In the genomic region with DNA sequence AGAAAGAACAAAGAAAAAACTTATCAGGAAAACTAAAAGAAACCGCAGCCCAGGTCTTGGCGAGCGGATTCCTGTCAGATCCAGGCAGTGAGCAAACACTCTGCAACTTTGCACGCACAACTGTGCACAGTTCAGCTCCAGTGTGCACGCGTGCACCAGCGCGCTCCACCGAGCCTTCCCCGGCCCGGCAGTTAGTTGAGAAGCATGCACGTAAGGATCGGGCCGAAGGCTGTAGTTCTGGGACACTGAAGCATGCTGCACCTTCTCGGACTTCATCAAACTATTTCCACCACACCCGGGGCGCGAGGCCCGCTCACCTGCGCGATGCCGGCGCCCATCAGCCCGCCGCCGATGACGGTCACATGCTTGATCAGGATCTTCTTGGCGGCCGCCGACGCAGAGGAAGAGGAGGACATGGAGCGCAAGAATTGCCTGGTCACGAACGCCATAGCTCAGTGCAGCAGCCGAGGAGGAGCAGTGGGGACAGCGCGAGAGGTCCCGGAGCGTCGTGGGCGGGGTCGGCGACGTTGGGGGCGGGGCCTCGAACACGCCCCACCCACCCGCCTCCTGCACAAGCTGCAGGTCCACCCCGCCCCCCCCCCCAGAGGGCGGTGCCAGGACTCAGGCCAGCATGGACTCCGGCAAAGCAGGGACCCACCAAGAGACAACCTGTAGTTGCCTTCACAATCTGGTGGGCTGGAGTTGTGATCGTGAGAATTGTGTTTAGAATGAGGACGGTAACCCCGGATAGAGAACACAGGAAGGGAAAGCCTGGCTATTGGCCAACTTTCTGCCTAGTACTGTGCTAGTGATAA, we compare ENCODE assay signal across 8 mouse cellular contexts. TPM values are rescaled to one million over a fixed set of nuclear protein-coding genes. Genes with fewer than 3 reads are reported as not detected.
DNase-seq lines count a peak whose midpoint lies in the region; ATAC-seq and TF ChIP-seq lines count a peak whose summit lies in the region.

TSS of gene Hadh (minus strand) at position 543 of the 815 bp plus-strand sequence.

- no peaks in the 10 kb centered on the region for H3K27me3 ChIP-seq in embryonic facial prominence, embryonic 13.5 days
- H3K27me3 ChIP-seq in heart, adult 2 months (ENCODE audit: control insufficient read depth, insufficient read depth, low read length): no peaks in the 10 kb centered on the region
- no peaks in the 10 kb centered on the region for H3K27me3 ChIP-seq in limb, embryonic 13.5 days
- no peaks in the 10 kb centered on the region for H3K27me3 ChIP-seq in midbrain, embryonic 16.5 days (ENCODE audit: control insufficient read depth, insufficient read depth, low read depth, low read length)

- H3K4me3 ChIP-seq in embryonic facial prominence, embryonic 13.5 days: peak within 1 kb of the TSS; percentile 63
- peak within 1 kb of the TSS; percentile 98 for H3K4me3 ChIP-seq in heart, adult 2 months
- peak within 1 kb of the TSS; percentile 78 for H3K4me3 ChIP-seq in limb, embryonic 13.5 days
- H3K4me3 ChIP-seq in midbrain, embryonic 16.5 days (ENCODE audit: low read depth, low read length): peak within 1 kb of the TSS; percentile 74

- peaks cover 2% of the 10 kb centered on the region; the same call in 1 of the 2 replicates for H3K79me2 ChIP-seq in heart, adult 2 months (replicated peaks; ENCODE audit: control insufficient read depth, insufficient read depth, low read length)

- intact Hi-C loops in heart, adult 2 months (cut with DNase I): loop anchor here (1.0 to 10.0 kb wide), 2 partner anchors 31 to 1547 kb away; no protein-coding TSS in a partner anchor

- peak within 1 kb of the TSS; percentile 70 for H3K4me2 ChIP-seq in embryonic facial prominence, embryonic 13.5 days
- H3K4me2 ChIP-seq in limb, embryonic 13.5 days (replicated peaks): peak within 1 kb of the TSS; percentile 65
- peak within 1 kb of the TSS; percentile 89 for H3K4me2 ChIP-seq in midbrain, embryonic 16.5 days (ENCODE audit: low read length)

- H3K27ac ChIP-seq in embryonic facial prominence, embryonic 13.5 days: peak within 1 kb of the TSS; percentile 80
- H3K27ac ChIP-seq in heart, adult 2 months: peak within 1 kb of the TSS; percentile 90
- H3K27ac ChIP-seq in limb, embryonic 13.5 days: peak within 1 kb of the TSS; percentile 74
- H3K27ac ChIP-seq in midbrain, embryonic 16.5 days (ENCODE audit: low read length): no peak within 1 kb of the TSS

- H3K9me3 ChIP-seq in embryonic facial prominence, embryonic 13.5 days: no peaks in the 10 kb centered on the region
- peaks cover 4% of the 10 kb centered on the region; the same call in 1 of the 2 replicates for H3K9me3 ChIP-seq in limb, embryonic 13.5 days
- no peaks in the 10 kb centered on the region for H3K9me3 ChIP-seq in midbrain, embryonic 16.5 days (replicated peaks; ENCODE audit: control insufficient read depth, low read length, poor library complexity, severe bottlenecking)

- TF ChIP-seq POLR2A in heart, adult 2 months (IDR thresholded peaks at IDR 0.05; ENCODE audit: insufficient read depth, low read depth, low read length): peak; percentile 88

- TF ChIP-seq CTCF in heart, adult 2 months (IDR thresholded peaks at IDR 0.05): no peak

- peaks cover 35% of the 10 kb centered on the region for H3K4me1 ChIP-seq in embryonic facial prominence, embryonic 13.5 days
- H3K4me1 ChIP-seq in heart, adult 2 months (ENCODE audit: control insufficient read depth, insufficient read depth, low read length): peaks cover 6% of the 10 kb centered on the region
- H3K4me1 ChIP-seq in limb, embryonic 13.5 days: peaks cover 40% of the 10 kb centered on the region
- H3K4me1 ChIP-seq in midbrain, embryonic 16.5 days (ENCODE audit: control insufficient read depth, insufficient read depth, low read length): peaks cover 4% of the 10 kb centered on the region; the same call in 1 of the 2 replicates

- peak; percentile 97 for DNase-seq in 3134 (ENCODE audit: extremely low read depth, insufficient read length, low spot score)
- peak; percentile 88 to 93 for DNase-seq in adrenal gland, postnatal 36 days
- DNase-seq in heart, adult 2 months: peak; percentile 90 to 91
- peak; percentile 87 to 90 for DNase-seq in kidney, adult 8-10 months
- DNase-seq in spleen, postnatal 10 days (ENCODE audit: low spot score in 2 of 2): peak; percentile 69 to 86

- WGBS in embryonic facial prominence, embryonic 13.5 days: under 1% methylated on average over 54 of the region's 54 CpGs
- WGBS in heart, adult 2 months: under 1% methylated on average over 54 of the region's 54 CpGs
- WGBS in limb, embryonic 13.5 days: under 1% methylated on average over 53 of the region's 54 CpGs
- WGBS in midbrain, embryonic 16.5 days: under 1% methylated on average over 53 of the region's 54 CpGs

- TF ChIP-seq EP300 in heart, adult 2 months (IDR thresholded peaks at IDR 0.05; ENCODE audit: insufficient read depth, low read depth, low read length): no peak

- ATAC-seq in embryonic facial prominence, embryonic 13.5 days (ENCODE audit: insufficient number of reproducible peaks, insufficient read depth, low FRiP score, low TSS enrichment, low read depth): peak; percentile 78
- ATAC-seq in limb, embryonic 13.5 days (ENCODE audit: low FRiP score, low read depth): peak; percentile 90
- ATAC-seq in midbrain, embryonic 16.5 days: peak; percentile 93

- peak within 1 kb of the TSS; percentile 78 for H3K9ac ChIP-seq in embryonic facial prominence, embryonic 13.5 days
- H3K9ac ChIP-seq in heart, adult 2 months (ENCODE audit: low read depth, low read length): peak within 1 kb of the TSS; percentile 89
- peak within 1 kb of the TSS; percentile 80 for H3K9ac ChIP-seq in limb, embryonic 13.5 days
- H3K9ac ChIP-seq in midbrain, embryonic 16.5 days (ENCODE audit: low read depth, low read length): peak within 1 kb of the TSS; percentile 61

- H3K36me3 ChIP-seq in embryonic facial prominence, embryonic 13.5 days: peaks cover 4% of the 10 kb centered on the region; the same call in 1 of the 2 replicates
- peaks cover 18% of the 10 kb centered on the region for H3K36me3 ChIP-seq in heart, adult 2 months (ENCODE audit: control insufficient read depth, insufficient read depth, low read length)
- H3K36me3 ChIP-seq in limb, embryonic 13.5 days: peaks cover 8% of the 10 kb centered on the region; the same call in 1 of the 2 replicates
- H3K36me3 ChIP-seq in midbrain, embryonic 16.5 days (ENCODE audit: control insufficient read depth, insufficient read depth, low read length): no peaks in the 10 kb centered on the region

RNA-seq across cellular contexts. Expression of gene Hadh, which starts in this region (rescaled TPM):
- total RNA-seq in adrenal gland, postnatal 36 days (2021): 100 to 1,000 TPM; 430 to 487 TPM
- polyA plus RNA-seq in embryonic facial prominence, embryonic 13.5 days (2015; fragmentation: Nextera tagmentation; extraction: Ambion mirVana): 106 and 110 TPM in 2 replicates
- 100 to 1,000 TPM; 648 to 774 TPM for total RNA-seq in heart, adult 2 months (2021)
- polyA plus RNA-seq in heart, adult 2 months (2012; rRNA removed): 619 and 842 TPM in 2 replicates
- polyA plus RNA-seq in limb, embryonic 13.5 days (2015; fragmentation: Nextera tagmentation; extraction: Ambion mirVana): 112 and 118 TPM in 2 replicates
- 19.1 and 19.7 TPM in 2 replicates for polyA plus RNA-seq in midbrain, embryonic 16.5 days (2015; fragmentation: Nextera tagmentation; extraction: Ambion mirVana)
